Mouse (Mus musculus) intestine, embryonic 14.5 days (tissue): ENCODE measurements at regions not wholly inside any gene's neighbourhood (a gene's known extent, or its start where the extent isn't known, plus 50 kb on each side); places are given as distances from the start of the nearest gene placed in this dataset.

Experiments
- ATAC-seq: fragments of 200-750 bp; cut with Nextera tagmentation; replicated peaks from 2 replicates; pipeline ENCODE4 v1.8.0; 2017; ENCODE audit warnings: low read depth, moderate number of reproducible peaks, moderate TSS enrichment, moderate library complexity; ENCODE audit not compliant: low FRiP score, low TSS enrichment
- DNase-seq: peaks from one replicate; pipeline ENCODE4 v3.0.0-alpha.2; 2018; ENCODE audit warnings: low spot score
- H3K27ac ChIP-seq: fragments of 300-500 bp; sonication (generic); 2 replicates; pipeline ENCODE4 v1.5.1; 2014; ENCODE audit warnings: low read depth, mild to moderate bottlenecking, control low read depth
- H3K27me3 ChIP-seq: fragments of 300-500 bp; sonication (generic); replicated peaks from 2 replicates; pipeline ENCODE4 v1.6.1; 2014; ENCODE audit warnings: low read length, control low read depth; ENCODE audit not compliant: control insufficient read depth, insufficient read depth
- H3K36me3 ChIP-seq: fragments of 300-500 bp; sonication (generic); 2 replicates; pipeline ENCODE4 v1.6.1; 2014; ENCODE audit warnings: low read length, control low read depth; ENCODE audit not compliant: control insufficient read depth, insufficient read depth
- H3K4me1 ChIP-seq: fragments of 300-500 bp; sonication (generic); replicated peaks from 2 replicates; pipeline ENCODE4 v1.6.1; 2014; ENCODE audit warnings: low read length, control low read depth, mixed read lengths; ENCODE audit not compliant: control insufficient read depth, insufficient read depth
- H3K4me2 ChIP-seq: fragments of 300-500 bp; sonication (generic); 2 replicates; pipeline ENCODE4 v1.6.1; 2014; ENCODE audit warnings: low read length
- H3K4me3 ChIP-seq: fragments of 300-500 bp; sonication (generic); 2 replicates; pipeline ENCODE4 v1.5.1; 2014; ENCODE audit warnings: low read depth, low read length, control low read depth, mixed read lengths
- H3K9ac ChIP-seq: fragments of 300-500 bp; sonication (generic); 2 replicates; pipeline ENCODE4 v1.6.1; 2014; ENCODE audit warnings: mild to moderate bottlenecking, low read length
- H3K9me3 ChIP-seq: fragments of 300-500 bp; sonication (generic); 2 replicates; pipeline ENCODE4 v1.6.1; 2016; ENCODE audit warnings: low read length, control low read depth; ENCODE audit not compliant: control insufficient read depth
- WGBS: fragments of 180-500 bp; shearing (Covaris S2); extraction: QIAGEN DNeasy Blood & Tissue Kit; methylation state at CpG from one replicate; pipeline ENCODE4 v1.1.7; 2014; 5-methylcytosine and 5-hydroxymethylcytosine counted together

- no peaks in the 10 kb centered on the region for H3K9me3 ChIP-seq
- no peak overlapping the region for H3K4me3 ChIP-seq
- no peak overlapping the region for H3K27ac ChIP-seq
- no peaks in the 10 kb centered on the region for H3K27me3 ChIP-seq
- H3K4me2 ChIP-seq = no peak overlapping the region
- H3K4me1 ChIP-seq = no peaks in the 10 kb centered on the region
- H3K9ac ChIP-seq = no peak overlapping the region
- H3K36me3 ChIP-seq = no peaks in the 10 kb centered on the region
- ATAC-seq (no peak), DNase-seq (no peak)
- whole genome bisulfite sequencing = 88% methylated on average over 5 of the region's 5 CpGs
Measured at GRCm38 (mm10) chr11:104065181-104065580, 67.5 kb upstream of the Crhr1 start.

- no peak for ATAC-seq
- H3K27me3 ChIP-seq = no peaks in the 10 kb centered on the region
- 90% methylated on average over 38 of the region's 38 CpGs for WGBS
Measured at GRCm38 (mm10) chr11:104072591-104073183, 60.0 kb upstream of the Crhr1 start.

GRCm38 (mm10) chr11:104074763-104075162 lies 57.9 kb upstream of the Crhr1 start:
- ATAC-seq = no peak
- Histone ChIP-seq H3K27ac (no peak overlapping the region), H3K4me3 (no peak overlapping the region), H3K9me3 (no peaks in the 10 kb centered on the region), H3K4me1 (no peaks in the 10 kb centered on the region), H3K4me2 (no peak overlapping the region), H3K9ac (no peak overlapping the region), H3K36me3 (no peaks in the 10 kb centered on the region), H3K27me3 (no peaks in the 10 kb centered on the region)
- WGBS = 76% methylated on average over 1 of the region's 1 CpGs
- no peak for DNase-seq

More at GRCm38 (mm10) chr11:104072591-104073183, 60.0 kb upstream of the Crhr1 start:
- H3K9me3 ChIP-seq = no peaks in the 10 kb centered on the region
- no peak overlapping the region for H3K9ac ChIP-seq
- H3K4me2 ChIP-seq = no peak overlapping the region
- H3K4me1 ChIP-seq = no peaks in the 10 kb centered on the region
- DNase-seq = no peak
- H3K27ac ChIP-seq = no peak overlapping the region
- H3K36me3 ChIP-seq = no peaks in the 10 kb centered on the region
- no peak overlapping the region for H3K4me3 ChIP-seq

GRCm38 (mm10) chr11:104075394-104075793 lies 57.3 kb upstream of the Crhr1 start:
- Histone ChIP-seq H3K4me2 (no peak overlapping the region), H3K9me3 (no peaks in the 10 kb centered on the region), H3K36me3 (no peaks in the 10 kb centered on the region), H3K4me1 (no peaks in the 10 kb centered on the region), H3K9ac (no peak overlapping the region), H3K27me3 (no peaks in the 10 kb centered on the region), H3K4me3 (no peak overlapping the region), H3K27ac (no peak overlapping the region)
- ATAC-seq = no peak
- DNase-seq = no peak
- 52% methylated on average over 10 of the region's 10 CpGs for WGBS

- H3K4me1 ChIP-seq = no peaks in the 10 kb centered on the region
- ATAC-seq = no peak
- H3K9ac ChIP-seq = no peak overlapping the region
- no peak overlapping the region for H3K4me3 ChIP-seq
- DNase-seq = no peak
- H3K4me2 ChIP-seq = no peak overlapping the region
- WGBS = 71% methylated on average over 3 of the region's 3 CpGs
- no peak overlapping the region for H3K27ac ChIP-seq
- H3K9me3 ChIP-seq = no peaks in the 10 kb centered on the region
- H3K27me3 ChIP-seq = no peaks in the 10 kb centered on the region
- no peaks in the 10 kb centered on the region for H3K36me3 ChIP-seq
Measured at GRCm38 (mm10) chr11:104082083-104082482, 50.6 kb upstream of the Crhr1 start.
